Mouse (Mus musculus): ENCODE data around the gene Gramd4.
"Not testable (repeated sequence)": the region's sequence is repeated elsewhere in the genome, so short reads cannot be mapped to it uniquely, and the experiment has no call there.

The Gramd4 gene

DNA sequence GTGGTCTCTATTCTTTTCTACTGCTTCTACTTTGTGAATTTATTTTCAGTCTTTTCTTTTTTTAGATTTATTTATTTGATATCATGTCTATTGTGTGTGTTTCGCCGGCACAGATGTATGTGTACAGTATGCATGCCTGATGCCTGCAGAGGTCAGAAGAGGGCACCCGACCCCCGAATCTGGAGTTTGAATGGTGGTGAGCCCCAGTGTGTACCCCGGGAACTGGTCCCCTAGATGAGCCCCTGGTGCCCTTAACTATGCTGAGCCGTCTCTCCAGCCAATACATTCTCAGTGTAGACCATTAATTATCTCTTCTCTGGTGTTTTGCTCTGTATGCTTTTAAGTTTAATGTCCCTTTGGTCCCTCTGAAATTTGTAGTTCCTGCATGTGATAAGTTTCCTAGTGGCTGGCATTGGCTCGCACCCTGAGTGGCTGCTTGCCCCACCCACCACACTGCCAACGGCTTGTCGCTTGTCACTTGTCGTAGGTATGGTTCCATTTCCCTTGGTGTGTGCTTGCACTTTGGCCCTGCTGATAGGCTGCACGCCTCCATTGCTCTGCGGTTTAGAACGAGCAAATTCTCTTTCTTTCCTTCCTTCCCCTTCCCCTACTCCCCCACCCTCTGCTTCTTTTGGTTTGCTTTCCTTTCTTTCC, 31.7 kb downstream of the Gramd4 start:
- in situ Hi-C loops (cut with MboI; ENCODE audit: low sequenced_read_pairs) = no loop called here

DNA sequence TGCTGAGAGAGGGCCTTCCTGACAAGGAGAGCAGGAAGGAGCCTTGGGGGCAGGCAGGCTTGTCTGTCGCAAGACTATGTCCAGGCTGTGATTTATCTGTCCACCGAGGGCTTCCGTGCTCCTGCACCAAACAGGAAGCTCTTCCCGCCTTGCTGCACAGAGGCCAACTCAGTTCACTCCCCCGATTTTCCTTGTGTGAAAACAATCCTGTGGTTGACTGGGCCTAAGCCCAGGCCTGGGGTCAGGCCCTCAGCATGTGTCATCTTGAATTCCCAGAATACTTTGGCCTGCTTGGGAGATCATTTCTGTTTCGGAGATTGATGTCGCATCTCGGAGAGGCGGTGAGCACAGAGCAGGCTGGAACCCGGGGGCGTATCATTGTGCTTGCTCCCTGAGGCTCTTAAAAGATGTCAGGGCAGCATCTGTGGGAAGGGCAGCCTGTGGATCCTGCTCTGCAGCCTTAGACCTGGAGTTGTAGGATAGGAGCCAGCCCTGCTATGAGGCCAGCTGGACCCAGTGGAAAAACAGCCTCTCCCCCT, 32.6 kb downstream of the Gramd4 start:
- in situ Hi-C loops (cut with MboI; ENCODE audit: low sequenced_read_pairs) = no loop called here

DNA sequence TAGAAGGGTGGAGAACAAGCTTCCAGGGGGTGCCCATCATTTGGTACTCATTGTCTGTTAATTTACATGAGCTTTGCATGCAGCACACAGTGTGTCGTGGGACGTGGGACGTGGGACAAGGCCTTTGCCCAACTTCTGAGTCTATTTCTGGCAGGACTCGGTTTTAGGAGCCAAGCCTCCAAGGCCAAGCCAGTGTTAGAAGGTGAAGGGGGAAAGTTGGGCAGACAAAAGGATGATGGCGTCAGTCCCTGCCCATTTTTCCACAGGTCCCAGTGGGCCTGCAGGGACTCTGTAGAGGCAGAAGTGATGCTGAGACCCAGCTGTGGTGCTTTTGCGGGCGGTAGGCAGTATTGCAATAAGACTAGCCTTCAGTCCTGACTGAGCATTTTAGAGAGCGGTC, 33.1 kb downstream of the Gramd4 start:
- in situ Hi-C loops (cut with MboI; ENCODE audit: low sequenced_read_pairs) = no loop called here

DNA sequence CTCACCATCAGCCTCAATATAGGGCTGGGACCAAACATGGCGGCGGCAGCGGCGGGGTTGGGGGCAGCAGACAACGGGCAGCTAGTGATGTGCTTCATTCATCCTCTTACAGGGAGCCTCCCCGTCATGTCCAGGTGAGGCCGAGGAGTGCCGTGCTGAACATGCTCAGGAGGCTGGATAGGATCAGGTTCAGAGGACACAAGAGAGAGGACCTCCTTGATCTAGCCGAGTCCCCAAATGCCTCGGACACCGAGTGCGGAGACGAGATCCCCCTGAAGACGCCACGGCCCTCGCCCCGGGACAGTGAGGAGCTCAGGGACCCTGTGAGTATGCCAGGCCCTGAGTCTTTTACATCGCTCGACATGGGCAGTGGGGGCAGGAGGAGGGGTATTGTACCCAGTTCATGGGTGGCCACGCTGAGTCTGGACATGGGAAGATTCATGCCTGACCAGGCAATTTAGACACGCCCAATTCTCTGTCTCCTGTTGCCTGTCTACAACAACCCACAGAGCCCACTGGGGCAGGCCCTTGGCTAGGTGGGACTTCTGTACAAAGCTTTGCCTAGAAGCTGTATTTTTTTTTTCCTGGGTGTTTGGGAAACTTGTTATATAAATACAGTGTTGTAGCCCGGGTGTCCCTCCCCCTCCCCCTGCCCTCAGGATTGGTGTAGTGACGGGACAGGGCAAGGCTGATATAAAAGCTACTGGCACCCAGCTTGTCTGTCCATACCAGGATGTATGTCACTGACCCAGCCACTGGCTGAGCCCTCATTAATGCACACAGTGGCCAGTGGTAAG, 33.9 kb downstream of the Gramd4 start:
- in situ Hi-C loops (cut with MboI; ENCODE audit: low sequenced_read_pairs) = no loop called here

DNA sequence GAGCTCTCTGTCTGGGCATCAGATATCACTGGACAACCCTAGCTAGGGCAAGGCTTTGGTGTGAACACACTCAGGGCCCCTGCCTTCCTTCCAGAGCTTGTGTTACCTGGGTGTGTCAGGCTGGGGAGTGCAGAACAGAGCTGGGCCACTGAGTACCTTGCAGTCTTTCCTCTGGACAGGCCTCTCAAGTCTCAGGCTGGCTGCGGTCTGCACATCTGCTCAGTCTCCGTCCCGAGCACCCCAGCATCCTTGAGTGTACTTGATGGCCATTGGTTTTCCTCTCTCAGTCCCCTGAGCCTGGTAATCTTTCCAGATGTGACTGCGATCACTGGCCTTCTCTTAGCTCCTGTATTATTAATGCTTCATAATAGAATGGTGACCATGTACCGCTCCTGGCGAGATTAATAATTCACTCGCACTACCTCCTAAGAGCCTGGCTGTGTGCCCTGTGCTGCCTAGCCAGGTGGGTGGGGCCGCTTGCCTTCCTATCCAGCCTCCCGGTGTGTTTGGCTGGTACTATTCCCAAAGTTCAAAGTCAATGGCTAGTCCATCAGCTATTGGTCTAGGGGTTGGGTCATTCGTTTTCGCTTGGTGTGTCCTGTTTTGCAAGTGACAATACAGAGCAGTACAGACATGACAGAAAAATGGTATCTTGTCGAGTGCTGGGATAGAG, 34.6 kb downstream of the Gramd4 start:
- in situ Hi-C loops (cut with MboI; ENCODE audit: low sequenced_read_pairs) = no loop called here

DNA sequence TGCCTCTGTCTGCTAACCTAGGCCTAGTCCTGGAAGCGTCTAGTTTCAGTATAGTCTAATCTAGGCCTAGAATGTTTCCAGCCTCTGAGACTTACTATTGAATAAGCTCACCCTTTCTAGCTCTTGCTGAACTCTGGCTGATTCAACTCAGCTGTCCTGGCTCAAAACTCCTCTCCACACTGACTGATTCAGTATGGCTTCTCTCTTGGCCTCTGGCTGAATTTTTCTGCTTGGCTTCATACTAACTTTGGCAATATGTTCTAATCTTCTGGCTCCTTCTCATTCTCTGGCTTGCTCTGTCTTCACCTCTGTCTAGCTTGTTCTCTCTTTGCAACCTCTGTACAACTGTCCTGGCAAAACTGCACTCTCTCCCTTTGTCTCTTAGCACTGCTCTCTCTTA, 35.7 kb downstream of the Gramd4 start:
- in situ Hi-C loops (cut with MboI; ENCODE audit: low sequenced_read_pairs) = no loop called here

DNA sequence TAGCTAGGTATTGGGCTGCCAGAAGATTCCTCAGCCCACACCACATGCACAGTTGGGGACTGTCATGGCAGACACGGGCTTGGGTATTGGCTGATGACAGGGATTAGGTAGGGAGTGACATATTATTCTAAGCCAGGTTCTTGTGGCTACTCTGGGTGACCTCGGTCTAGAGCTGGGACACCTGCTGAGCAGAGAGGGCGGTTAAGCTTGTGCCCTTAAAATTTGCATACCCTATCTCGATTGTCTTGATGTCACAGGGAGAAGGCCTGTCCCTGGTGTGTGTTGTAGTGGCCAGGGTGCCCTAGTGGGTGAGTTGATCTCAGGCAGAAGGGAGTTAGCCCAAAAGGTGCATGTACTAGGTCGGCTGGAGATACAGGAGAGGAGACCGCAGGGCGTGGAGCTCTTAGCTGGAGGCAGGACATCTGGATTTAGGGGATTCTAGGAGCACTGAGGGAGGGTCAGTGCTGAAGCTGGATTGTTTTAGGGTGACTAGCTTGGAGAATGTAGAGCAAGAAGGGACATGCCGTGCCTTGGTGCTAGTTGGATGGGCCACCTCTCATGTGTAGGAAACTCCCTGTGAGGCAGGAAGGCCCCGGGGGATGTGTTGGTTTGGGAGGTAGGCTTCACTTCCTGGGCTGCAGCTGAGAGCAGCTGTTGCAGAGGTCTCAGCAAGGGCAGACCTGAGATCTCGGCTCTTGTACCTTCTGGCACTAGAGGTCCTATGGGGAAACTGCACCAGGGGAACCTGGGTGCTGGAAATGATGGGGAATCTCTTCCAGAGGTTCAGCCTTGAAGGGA, 37.0 kb downstream of the Gramd4 start:
- in situ Hi-C loops (cut with MboI; ENCODE audit: low sequenced_read_pairs) = no loop called here

DNA sequence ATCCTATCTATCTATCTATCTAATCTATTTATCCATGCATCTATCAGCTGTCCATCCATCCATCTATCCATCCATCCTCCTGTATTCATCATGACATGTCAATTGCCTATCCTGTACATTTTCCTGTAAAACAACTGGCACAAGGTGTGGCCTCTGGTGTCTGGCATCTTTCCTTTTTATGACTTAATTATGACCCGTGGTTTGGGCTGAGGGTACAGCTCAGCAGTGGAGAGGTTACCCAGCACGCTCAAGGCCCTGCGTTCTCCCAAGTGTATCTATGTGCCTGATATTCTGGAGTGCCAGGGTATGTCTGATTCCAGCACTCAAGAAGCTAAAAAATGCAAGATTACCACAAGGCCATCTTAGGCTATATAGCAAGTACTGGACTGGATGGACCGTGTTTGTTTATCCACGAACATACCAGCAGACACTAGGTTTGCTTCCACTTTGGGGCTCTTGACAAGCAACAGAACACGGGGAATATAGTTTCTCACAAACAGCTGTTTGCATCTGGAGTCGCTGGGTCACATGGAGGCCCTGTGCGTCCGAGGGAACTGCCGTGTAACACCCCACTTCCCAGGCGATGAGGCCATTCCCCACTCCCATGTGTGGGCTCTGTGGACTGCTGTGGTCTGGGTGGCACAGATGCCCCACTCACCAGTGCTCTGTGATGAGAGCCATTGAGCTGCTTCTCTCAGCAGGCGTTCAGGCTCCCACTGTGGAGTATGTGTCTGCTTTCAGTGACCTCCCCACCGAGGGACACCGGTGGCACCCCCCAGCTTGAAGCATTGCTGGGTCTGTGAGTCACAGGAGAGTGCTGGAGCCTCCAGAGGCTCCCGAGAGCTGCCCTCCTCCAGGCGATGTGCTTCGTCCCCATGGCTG, 38.5 kb downstream of the Gramd4 start:
- in situ Hi-C loops (cut with MboI; ENCODE audit: low sequenced_read_pairs) = no loop called here

DNA sequence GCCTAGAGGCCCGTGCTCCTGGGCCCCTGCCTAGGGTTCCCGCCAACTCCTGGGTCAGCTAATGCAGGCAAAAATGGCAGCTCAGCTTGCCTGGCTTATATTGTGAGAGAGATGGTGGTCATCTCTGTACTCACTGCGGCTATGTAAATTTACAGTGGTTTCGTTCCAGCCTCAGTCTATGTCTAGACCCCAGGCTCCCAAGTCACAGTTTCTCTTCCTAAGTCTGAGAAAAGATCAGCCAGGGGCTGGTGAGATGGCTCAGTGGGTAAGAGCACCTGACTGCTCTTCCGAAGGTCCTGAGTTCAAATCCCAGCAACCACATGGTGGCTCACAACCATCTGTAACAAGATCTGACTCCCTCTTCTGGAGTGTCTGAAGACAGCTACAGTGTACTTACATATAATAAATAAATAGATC, 39.1 kb downstream of the Gramd4 start:
- in situ Hi-C loops (cut with MboI; ENCODE audit: low sequenced_read_pairs) = not testable (repeated sequence)

DNA sequence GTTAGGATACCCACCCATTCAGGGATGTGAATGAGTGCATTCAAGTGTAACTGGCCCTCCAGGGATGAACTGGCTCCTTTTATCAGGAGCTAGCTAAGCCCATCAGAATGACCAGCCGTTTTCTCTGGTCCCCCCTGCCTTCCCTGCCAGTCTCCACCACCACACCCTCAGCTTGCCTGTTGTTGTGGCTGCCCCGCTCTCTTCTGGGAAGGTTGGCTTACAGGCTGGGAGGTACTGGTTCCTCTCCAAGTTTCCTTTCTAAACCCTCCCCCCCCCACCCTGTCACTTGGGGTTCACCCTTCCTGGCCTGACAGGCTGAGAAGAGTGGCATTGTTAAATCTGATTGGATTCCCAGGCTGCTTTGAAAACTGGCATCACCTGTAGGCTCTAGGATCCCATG, 40.4 kb downstream of the Gramd4 start:
- in situ Hi-C loops (cut with MboI; ENCODE audit: low sequenced_read_pairs) = no loop called here

DNA sequence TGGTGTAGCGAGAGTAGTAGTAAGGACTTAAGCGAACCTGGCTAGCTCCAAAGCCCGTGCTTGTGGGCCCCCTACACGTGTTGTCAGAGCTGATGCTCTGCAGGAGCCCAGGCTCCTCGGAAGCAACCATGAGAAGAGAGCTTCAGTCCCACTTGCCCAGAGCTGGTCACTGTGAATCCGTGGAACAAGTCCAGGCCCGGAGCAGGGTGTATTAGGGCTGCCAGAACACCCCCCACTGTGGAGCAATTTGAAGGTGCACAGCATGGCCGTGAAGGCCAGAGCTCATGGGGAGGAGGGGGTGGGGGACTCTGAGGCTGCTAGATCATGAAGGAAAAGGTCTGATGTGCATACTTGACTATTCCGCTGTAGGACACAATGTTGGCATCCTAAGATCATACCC, 44.1 kb downstream of the Gramd4 start:
- in situ Hi-C loops (cut with MboI; ENCODE audit: low sequenced_read_pairs) = no loop called here

DNA sequence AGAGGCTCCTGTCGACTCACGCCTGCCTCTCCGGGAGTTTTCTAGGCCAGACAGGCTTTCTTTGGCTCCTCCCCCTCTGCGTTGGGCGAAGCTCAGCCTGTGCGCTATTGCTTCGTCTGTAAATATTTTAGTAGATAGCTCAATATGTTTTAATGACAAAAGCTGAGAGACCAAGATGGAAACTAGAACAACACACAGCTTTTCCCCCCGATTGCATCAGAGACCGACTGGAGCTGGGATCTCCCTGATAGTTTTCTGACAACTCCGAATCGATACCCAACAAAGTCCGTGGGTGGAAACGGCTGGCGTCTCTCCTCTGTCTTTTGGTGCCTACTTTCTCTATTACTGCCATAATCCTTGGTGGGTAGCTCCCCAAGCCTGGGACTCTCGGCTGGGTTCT, 44.8 kb downstream of the Gramd4 start:
- in situ Hi-C loops (cut with MboI; ENCODE audit: low sequenced_read_pairs) = no loop called here

DNA sequence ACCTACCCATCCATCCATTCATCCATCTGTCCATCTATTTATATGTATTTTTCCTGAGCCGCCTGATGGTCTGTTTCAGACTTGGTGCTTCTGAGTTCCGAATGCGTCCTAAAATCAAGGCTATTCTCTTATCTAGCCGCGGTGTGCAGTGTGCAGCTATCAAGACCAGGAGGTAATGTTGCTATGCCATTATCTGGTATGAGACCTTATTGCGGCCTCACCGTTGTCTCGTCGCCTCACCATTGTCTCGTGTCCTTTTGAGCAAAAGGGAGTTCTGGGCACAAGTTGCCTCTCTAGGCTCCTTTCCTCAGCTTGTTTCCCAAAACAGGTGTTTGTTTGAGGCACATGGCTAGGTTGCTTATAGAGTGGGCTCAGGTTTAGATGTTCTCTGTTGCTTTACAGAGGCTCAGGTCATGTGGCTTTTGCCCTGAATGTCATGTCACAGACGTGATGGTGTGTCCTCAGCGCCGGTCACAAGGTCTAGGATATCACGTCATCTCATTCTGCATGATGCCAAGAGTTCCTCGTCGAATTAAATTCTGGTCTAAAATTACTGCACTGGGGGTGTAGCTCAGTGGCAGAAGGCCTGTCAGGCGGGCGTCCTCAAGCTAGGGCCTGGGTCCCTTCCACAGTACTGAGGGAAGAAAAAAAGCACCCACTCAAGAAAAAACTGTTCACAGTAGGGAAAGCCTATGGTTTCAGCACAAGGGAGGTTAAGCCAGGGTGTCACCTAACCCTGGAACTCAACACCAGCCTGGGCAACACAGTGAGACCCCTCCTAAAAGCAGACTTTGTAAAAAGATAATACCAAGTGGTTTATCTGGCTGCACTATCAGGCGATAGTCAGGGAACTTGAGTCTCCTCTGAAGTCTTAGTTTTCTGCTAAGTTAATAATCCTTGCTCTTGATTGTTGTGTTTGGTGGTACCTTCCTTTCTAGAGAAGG, 47.2 kb downstream of the Gramd4 start:
- in situ Hi-C loops (cut with MboI; ENCODE audit: low sequenced_read_pairs) = no loop called here

DNA sequence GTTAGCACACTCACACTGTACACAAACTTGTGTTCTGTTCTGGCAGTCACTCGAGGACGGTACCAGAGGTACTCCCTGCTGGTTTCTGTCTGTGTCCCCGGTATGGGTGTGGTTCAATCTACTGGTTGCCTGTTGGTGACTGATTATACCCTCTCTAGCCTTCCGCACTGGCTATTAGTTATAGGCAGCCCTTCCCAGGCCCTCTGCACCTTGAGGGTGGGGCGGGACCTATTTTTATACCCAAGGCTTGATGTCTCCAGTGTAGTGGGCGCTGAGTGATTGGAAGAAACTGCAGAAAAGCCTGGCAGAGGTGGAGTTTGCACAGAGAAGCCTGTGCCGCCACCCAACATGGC, 47.8 kb downstream of the Gramd4 start:
- in situ Hi-C loops (cut with MboI; ENCODE audit: low sequenced_read_pairs) = no loop called here

DNA sequence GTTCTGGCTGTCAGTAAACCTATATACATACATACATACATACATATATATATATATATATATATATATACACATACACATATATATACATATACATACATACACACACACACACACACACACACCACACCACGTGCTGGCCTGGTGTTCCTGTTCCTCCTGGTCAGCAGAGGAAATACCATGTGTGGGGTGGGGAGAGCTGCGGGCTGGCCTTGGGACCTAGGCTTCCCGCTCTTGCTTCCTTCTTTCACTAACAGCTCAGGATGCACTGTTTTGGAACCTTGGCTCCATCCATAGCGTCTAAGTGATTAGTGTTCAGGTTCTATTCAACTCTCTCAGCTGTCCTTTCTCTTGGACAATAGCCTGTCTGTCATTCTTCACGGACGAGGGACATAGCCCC, 48.3 kb downstream of the Gramd4 start:
- in situ Hi-C loops (cut with MboI; ENCODE audit: low sequenced_read_pairs) = no loop called here

DNA sequence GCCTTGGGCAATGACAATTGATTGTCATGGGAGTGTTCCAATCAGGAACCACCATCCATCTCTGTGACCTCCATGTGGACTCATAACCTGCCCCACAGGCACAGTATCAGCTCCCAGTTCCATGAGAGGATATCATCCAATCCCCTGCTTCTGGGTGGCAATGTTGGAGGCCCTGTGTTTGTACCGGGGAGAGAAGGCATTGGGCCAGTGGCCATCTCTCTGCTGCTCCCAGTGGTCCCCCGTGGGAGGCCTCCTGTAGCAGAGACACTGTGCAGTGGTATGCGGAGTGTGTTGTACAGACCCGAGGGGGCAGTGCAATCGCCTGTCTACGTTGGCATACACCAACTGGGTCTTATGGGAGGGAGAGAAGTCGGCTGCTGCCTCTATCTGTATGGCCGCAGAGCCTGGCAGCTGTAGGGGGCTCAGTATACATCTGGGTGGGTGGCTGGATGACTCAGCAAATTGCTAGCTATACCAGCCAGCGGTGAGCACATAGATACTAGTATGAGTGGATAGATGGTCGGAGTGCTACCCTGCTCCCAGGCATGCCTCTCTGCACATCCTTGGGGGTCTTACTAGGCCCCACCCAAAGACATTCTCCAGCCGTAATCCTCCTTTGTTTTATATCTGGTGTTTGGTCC, 50.5 kb downstream of the Gramd4 start:
- in situ Hi-C loops (cut with MboI; ENCODE audit: low sequenced_read_pairs) = no loop called here

DNA sequence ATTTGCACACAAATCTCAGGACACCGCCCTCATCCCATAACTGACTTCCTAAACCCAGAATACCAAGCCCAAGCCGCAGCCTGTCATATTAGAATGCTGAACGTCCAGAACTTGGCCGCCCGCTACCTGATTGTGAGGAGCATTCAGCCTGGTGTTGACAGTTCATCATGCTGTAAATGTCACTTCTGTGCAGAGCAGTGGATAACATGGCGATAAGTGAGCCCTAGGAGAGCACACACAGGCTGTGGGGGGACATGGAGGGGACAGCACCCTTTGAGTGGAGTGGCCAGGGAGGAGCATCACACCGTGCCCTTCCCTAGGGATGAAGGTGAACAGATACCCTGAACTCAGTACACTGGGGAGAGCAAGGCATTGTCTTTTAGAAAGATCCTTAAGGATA, 51.8 kb downstream of the Gramd4 start:
- in situ Hi-C loops (cut with MboI; ENCODE audit: low sequenced_read_pairs) = no loop called here

DNA sequence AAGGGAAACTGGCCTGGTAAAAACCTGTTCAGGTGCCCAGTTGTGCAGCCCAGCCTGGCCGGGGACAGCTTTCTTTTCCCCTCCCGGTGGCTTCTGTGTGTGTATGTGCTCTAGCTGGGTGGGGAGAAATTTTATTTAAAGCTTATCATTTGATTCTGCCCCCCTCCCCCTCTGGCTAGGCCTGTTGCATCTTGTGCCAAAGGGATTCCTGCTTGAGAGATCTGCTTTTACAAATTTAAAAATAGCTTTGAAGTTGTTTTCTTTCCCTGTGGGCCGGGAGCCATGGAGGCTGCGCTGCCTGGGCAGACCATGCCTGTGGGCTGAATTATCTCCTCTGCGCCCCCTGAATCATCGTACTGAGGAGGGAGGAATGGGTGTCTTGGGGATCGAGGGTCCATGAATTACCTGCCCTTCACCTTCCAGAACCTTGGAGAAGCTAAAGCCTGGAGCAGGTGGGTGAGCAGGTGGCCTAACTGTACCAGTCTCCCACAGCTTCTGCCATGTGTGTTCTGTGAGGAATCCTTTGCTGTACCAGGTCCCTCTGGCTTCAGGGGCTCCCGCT, 52.2 kb downstream of the Gramd4 start:
- in situ Hi-C loops (cut with MboI; ENCODE audit: low sequenced_read_pairs) = no loop called here

All from CH12F3 (cell line).